Mouse (Mus musculus): ENCODE data around the gene Acad10. TPM values are rescaled to one million over a fixed set of nuclear protein-coding genes. Genes with fewer than 3 reads are reported as not detected.
A peak's percentile ranks its signal among the peaks of the same experiment; 100 is the strongest.

Gene Acad10
- total and polyA plus RNA-seq, 3 experiments, result 2.1 to 4.2 (median 2.7) TPM

DNA sequence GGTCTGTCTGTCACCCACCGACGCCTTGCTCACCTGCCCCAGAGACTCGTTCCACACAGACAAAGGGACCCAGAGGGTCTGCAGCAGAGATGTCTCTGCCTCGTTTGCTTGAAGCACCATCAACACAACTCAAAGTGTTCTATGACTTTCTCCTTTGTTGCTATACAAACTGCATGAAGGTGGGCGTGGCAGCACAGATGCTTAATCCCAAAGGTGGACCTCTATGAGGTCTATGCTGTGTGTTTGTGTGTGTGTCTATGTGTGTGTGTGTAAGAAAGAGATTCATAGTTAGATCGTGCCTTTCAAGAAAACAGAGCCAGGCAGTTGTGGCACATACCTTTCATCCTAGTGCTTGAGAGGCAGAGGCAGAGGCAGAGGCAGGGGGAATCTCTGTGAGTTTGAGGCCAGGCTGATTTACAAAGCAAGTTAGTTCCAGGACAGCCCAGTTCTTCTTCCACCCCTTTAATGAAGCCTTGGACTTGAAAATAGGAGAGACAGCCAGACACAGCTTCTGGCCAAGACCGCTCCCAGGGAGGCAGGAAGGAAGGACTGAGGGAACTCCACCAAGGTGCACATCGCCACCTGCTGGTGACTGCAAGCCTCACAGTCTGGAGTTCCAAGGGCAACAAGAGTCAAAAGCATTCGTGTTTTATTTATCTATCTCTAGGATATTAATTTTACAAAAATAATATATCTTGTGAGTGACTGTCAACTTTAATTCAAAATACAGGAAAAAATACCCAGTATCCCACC is 58.6 kb downstream of the Acad10 start:
- Histone ChIP-seq H3K9ac (ENCODE audit: insufficient read depth, low read depth) (no peak overlapping the region), H3K4me3 (replicated peaks in 1 of 3; ENCODE audit: low read depth in 2 of 3, low read length in 2 of 3, poor library complexity in 1 of 3) (no peak overlapping the region), H3K4me2 (ENCODE audit: insufficient read depth, low read depth, poor library complexity, severe bottlenecking) (no peak overlapping the region), H3K9me3 (replicated peaks; ENCODE audit: low read length) (no peaks in the 10 kb centered on the region), H3K4me1 (ENCODE audit: control insufficient read depth in 1 of 2, insufficient read depth in 2 of 2) (peaks cover 2 to 25% of the 10 kb centered on the region in 2 experiments; a peak in 3 of 4 replicates), H3K27ac (ENCODE audit: insufficient read depth, low read depth) (no peak overlapping the region), H3K79me2 (replicated peaks; ENCODE audit: control insufficient read depth, extremely low read depth, insufficient read depth, poor library complexity, severe bottlenecking) (no peaks in the 10 kb centered on the region), H3K36me3 (replicated peaks in 1 of 2; ENCODE audit: control insufficient read depth in 1 of 2, insufficient read depth in 1 of 2, low read length in 1 of 2) (peaks cover 0 to 6% of the 10 kb centered on the region in 2 experiments), H3K27me3 (replicated peaks) (no peaks in the 10 kb centered on the region)
- TF ChIP-seq POLR2A (IDR thresholded peaks at IDR 0.05; ENCODE audit: low read depth, low read length), result no peak
- no peak for TF ChIP-seq CHD1 (IDR thresholded peaks at IDR 0.05; ENCODE audit: low read depth, low read length)
- no peak for TF ChIP-seq ZMIZ1 (IDR thresholded peaks at IDR 0.05; ENCODE audit: low read depth, low read length)
- TF ChIP-seq E2F4 (IDR thresholded peaks at IDR 0.05; ENCODE audit: insufficient replicate concordance, low read depth, low read length), result no peak
- TF ChIP-seq SMC3 (IDR thresholded peaks at IDR 0.05; ENCODE audit: low read depth, low read length), result peak; percentile 90
- no peak for TF ChIP-seq GABPA (IDR thresholded peaks at IDR 0.05; ENCODE audit: insufficient replicate concordance, low read depth, low read length)
- TF ChIP-seq PAX5 (IDR thresholded peaks at IDR 0.05; ENCODE audit: low read length), result no peak
- peak; percentile 95 for TF ChIP-seq RAD21 (IDR thresholded peaks at IDR 0.05; ENCODE audit: low read depth, low read length)
- no peak for TF ChIP-seq EP300 (IDR thresholded peaks at IDR 0.05; ENCODE audit: low read length)
- TF ChIP-seq MXI1 (IDR thresholded peaks at IDR 0.05; ENCODE audit: low read depth, low read length), result no peak
- TF ChIP-seq BHLHE40 (IDR thresholded peaks at IDR 0.05; ENCODE audit: low read depth, low read length), result no peak
- TF ChIP-seq KAT2A (IDR thresholded peaks at IDR 0.05; ENCODE audit: insufficient replicate concordance, low read length), result no peak
- TF ChIP-seq HCFC1 (IDR thresholded peaks at IDR 0.05; ENCODE audit: low read depth, low read length), result no peak
- TF ChIP-seq MAX (IDR thresholded peaks at IDR 0.05; ENCODE audit: low read length), result no peak
- TF ChIP-seq TCF12 (IDR thresholded peaks at IDR 0.05; ENCODE audit: low read depth, low read length), result no peak
- TF ChIP-seq MYC (IDR thresholded peaks at IDR 0.05; ENCODE audit: low read depth, low read length), result no peak
- TF ChIP-seq USF2 (conservative IDR thresholded peaks at IDR 0.05; ENCODE audit: low read depth, low read length), result no peak
- no peak for TF ChIP-seq MAZ (IDR thresholded peaks at IDR 0.05; ENCODE audit: low read depth, low read length)
- TF ChIP-seq CTCF (conservative IDR thresholded peaks at IDR 0.05 in 1 of 2, IDR thresholded peaks at IDR 0.05 in 1 of 2; ENCODE audit: low read depth in 2 of 2, low read length in 2 of 2), result peak; percentile 92 to 99
- TF ChIP-seq ELF1 (IDR thresholded peaks at IDR 0.05; ENCODE audit: low read depth, low read length), result 0 out of 2 replicates have a peak, but pooled peaks have one; percentile 33
- TF ChIP-seq USF1 (IDR thresholded peaks at IDR 0.05; ENCODE audit: low read depth, low read length), result no peak
- peak; percentile 55 for TF ChIP-seq ZC3H11A (IDR thresholded peaks at IDR 0.05; ENCODE audit: low read depth, low read length)
- no peak for TF ChIP-seq TBP (conservative IDR thresholded peaks at IDR 0.05; ENCODE audit: low read depth, low read length)
- TF ChIP-seq ETS1 (conservative IDR thresholded peaks at IDR 0.05; ENCODE audit: low read depth, low read length), result no peak
- TF ChIP-seq MAFK (IDR thresholded peaks at IDR 0.05; ENCODE audit: insufficient replicate concordance, low read length), result no peak
- TF ChIP-seq SIN3A (IDR thresholded peaks at IDR 0.05; ENCODE audit: low read length), result 0 out of 2 replicates have a peak, but pooled peaks have one; percentile 26
- no peak for TF ChIP-seq ZKSCAN1 (IDR thresholded peaks at IDR 0.05; ENCODE audit: borderline replicate concordance, low read depth, low read length)
- no peak for TF ChIP-seq CHD2 (IDR thresholded peaks at IDR 0.05; ENCODE audit: low read length)
- TF ChIP-seq NRF1 (IDR thresholded peaks at IDR 0.05; ENCODE audit: low read depth, low read length), result no peak
- TF ChIP-seq UBTF (IDR thresholded peaks at IDR 0.05; ENCODE audit: low read depth, low read length), result no peak
- peak; percentile 25; the same call in 1 of the 2 replicates for TF ChIP-seq IRF4 (IDR thresholded peaks at IDR 0.05; ENCODE audit: low read depth, low read length)
- TF ChIP-seq ZNF384 (IDR thresholded peaks at IDR 0.05; ENCODE audit: low read depth, low read length), result no peak
- no peak for TF ChIP-seq JUN (IDR thresholded peaks at IDR 0.05; ENCODE audit: insufficient read depth, low read depth, low read length)
- no peak for TF ChIP-seq NELFE (IDR thresholded peaks at IDR 0.05; ENCODE audit: low read depth, low read length)
- no peak for TF ChIP-seq RCOR1 (conservative IDR thresholded peaks at IDR 0.05; ENCODE audit: low read depth, low read length)
- TF ChIP-seq POLR2AphosphoS2 (IDR thresholded peaks at IDR 0.05; ENCODE audit: low read depth, low read length), result no peak
- TF ChIP-seq JUND (conservative IDR thresholded peaks at IDR 0.05; ENCODE audit: low read depth, low read length), result no peak
- TF ChIP-seq MEF2A (IDR thresholded peaks at IDR 0.05; ENCODE audit: borderline replicate concordance, low read depth, low read length), result no peak
- in situ Hi-C loops (cut with MboI; ENCODE audit: low pct_ligation_motif_present, low pct_unique_long_range_greater_than_20kb, low sequenced_read_pairs), result no loop called here
- DNase-seq (ENCODE audit: extremely low read depth), result peak; percentile 81
- dilution Hi-C loops (cut with MboI; ENCODE audit: extremely low pct_ligation_motif_present, extremely low pct_unique_long_range_greater_than_20kb, low sequenced_read_pairs), result no loop called here

Measured in CH12.LX (cell line).